Mouse (Mus musculus): Measurements from ENCODE around the gene Mug2.
"Not testable (repeated sequence)": the region's sequence is repeated elsewhere in the genome, so short reads cannot be mapped to it uniquely, and the experiment has no call there.

GRCm38 (mm10) chr6:122006461-122006860, at the start of gene Mug2:
- TF ChIP-seq GATA1 (IDR thresholded peaks at IDR 0.05; ENCODE audit: borderline replicate concordance, low read length); FLI1 (IDR thresholded peaks at IDR 0.05; ENCODE audit: low read length): not testable (repeated sequence)
